Mouse (Mus musculus) urinary bladder, postnatal 0 days (tissue): ENCODE results near the gene Kpna3. TPM values are rescaled to one million over a fixed set of nuclear protein-coding genes. Genes with fewer than 3 reads are reported as not detected.

ENCODE experiments used
- polyA plus RNA-seq: library from polyadenylated mRNA; unstranded; fragments of >200 nt; fragmentation: Nextera tagmentation; extraction: Ambion mirVana; gene quantifications from 2 replicates; pipeline ENCODE4 v1.2.1, GENCODE M21; 2015

Gene Kpna3
- 24.5 and 31.6 TPM in 2 replicates for polyA plus RNA-seq

GRCm38 (mm10) chr14:61439661-61440559, at the start of gene Kpna3:
Gene Kpna3 (minus strand): TSS chr14:61439874.

GRCm38 (mm10) chr14:61360131-61360980, 79.3 kb downstream of the Kpna3 start, which contains the start of gene Ebpl:
Gene Ebpl (minus strand): TSS chr14:61360439.

Other genes with a start within 250 kb of the Kpna3 start
- 2.6 and 3.1 TPM in 2 replicates for gene Sgcg, start 181.4 kb downstream of the Kpna3 start, polyA plus RNA-seq
- gene Arl11, start 130.1 kb downstream of the Kpna3 start, polyA plus RNA-seq = 1.7 and 2.5 TPM in 2 replicates
- gene Ebpl, start 79.4 kb downstream of the Kpna3 start, polyA plus RNA-seq = 10.8 and 11.3 TPM in 2 replicates
- gene Spryd7, start 117.0 kb upstream of the Kpna3 start, polyA plus RNA-seq = 21.1 and 23.0 TPM in 2 replicates
- gene Trim13, start 158.4 kb upstream of the Kpna3 start, polyA plus RNA-seq = 14.8 and 15.2 TPM in 2 replicates
- 0.12 and 0.31 TPM in 2 replicates for gene Kcnrg, start 167.6 kb upstream of the Kpna3 start, polyA plus RNA-seq